Mouse (Mus musculus) lung, embryonic 16.5 days (tissue): Measurements from ENCODE around the gene Abtb2. TPM values are rescaled to one million over a fixed set of nuclear protein-coding genes. Genes with fewer than 3 reads are reported as not detected.

Experiments
- ATAC-seq: fragments of 200-750 bp; cut with Nextera tagmentation; 2 replicates; pipeline ENCODE4 v1.8.0; 2017; ENCODE audit warnings: low read depth, mild to moderate bottlenecking, moderate library complexity
- H3K27ac ChIP-seq: fragments of 300-500 bp; sonication (generic); 2 replicates; pipeline ENCODE4 v1.5.1; 2014; ENCODE audit warnings: mild to moderate bottlenecking, control low read depth, low read length
- H3K27me3 ChIP-seq: fragments of 300-500 bp; sonication (generic); 2 replicates; pipeline ENCODE4 v1.6.1; 2014; ENCODE audit warnings: low read depth, low read length, mixed read lengths; ENCODE audit not compliant: control insufficient read depth, insufficient read depth
- H3K36me3 ChIP-seq: fragments of 300-500 bp; sonication (generic); 2 replicates; pipeline ENCODE4 v1.6.1; 2014; ENCODE audit warnings: low read length; ENCODE audit not compliant: control insufficient read depth, insufficient read depth
- H3K4me1 ChIP-seq: fragments of 300-500 bp; sonication (generic); replicated peaks from 2 replicates; pipeline ENCODE4 v1.6.1; 2014; ENCODE audit warnings: low read length, mixed read lengths; ENCODE audit not compliant: control insufficient read depth, insufficient read depth
- H3K4me2 ChIP-seq: fragments of 300-500 bp; sonication (generic); 2 replicates; pipeline ENCODE4 v1.6.1; 2014; ENCODE audit warnings: low read depth, low read length, control low read depth
- H3K4me3 ChIP-seq: fragments of 300-500 bp; sonication (generic); 2 replicates; pipeline ENCODE4 v1.5.1; 2014; ENCODE audit warnings: mild to moderate bottlenecking, low read length, control low read depth
- H3K9ac ChIP-seq: fragments of 300-500 bp; sonication (generic); 2 replicates; pipeline ENCODE4 v1.6.1; 2014; ENCODE audit warnings: low read length, control low read depth
- H3K9me3 ChIP-seq: fragments of 300-500 bp; sonication (generic); 2 replicates; pipeline ENCODE4 v1.6.1; 2016; ENCODE audit warnings: low read length; ENCODE audit not compliant: control insufficient read depth
- WGBS: fragments of 180-500 bp; shearing (Covaris S2); extraction: QIAGEN DNeasy Blood & Tissue Kit; methylation state at CpG from one replicate; pipeline ENCODE4 v1.1.7; 2014; 5-methylcytosine and 5-hydroxymethylcytosine counted together
- polyA plus RNA-seq: library from polyadenylated mRNA; unstranded; fragments of >200 nt; fragmentation: Nextera tagmentation; extraction: Ambion mirVana; gene quantifications from 2 replicates; pipeline ENCODE4 v1.2.1, GENCODE M21; 2015

The Abtb2 gene
- polyA plus RNA-seq, 1 experiment from 2014 or later = 7.7 TPM

- no peaks in the 10 kb centered on the region for H3K9me3 ChIP-seq
- 35% methylated on average over 2 of the region's 2 CpGs for WGBS
- H3K4me1 ChIP-seq = peaks cover 5% of the 10 kb centered on the region
- no peak overlapping the region for H3K4me2 ChIP-seq
- no peaks in the 10 kb centered on the region for H3K27me3 ChIP-seq
- no peak for ATAC-seq
- H3K36me3 ChIP-seq = no peaks in the 10 kb centered on the region
- H3K4me3 ChIP-seq = no peak overlapping the region
- no peak overlapping the region for H3K9ac ChIP-seq
- no peak overlapping the region for H3K27ac ChIP-seq
Measured at GRCm38 (mm10) chr2:103639701-103640100, 73.6 kb downstream of the Abtb2 start.

DNA sequence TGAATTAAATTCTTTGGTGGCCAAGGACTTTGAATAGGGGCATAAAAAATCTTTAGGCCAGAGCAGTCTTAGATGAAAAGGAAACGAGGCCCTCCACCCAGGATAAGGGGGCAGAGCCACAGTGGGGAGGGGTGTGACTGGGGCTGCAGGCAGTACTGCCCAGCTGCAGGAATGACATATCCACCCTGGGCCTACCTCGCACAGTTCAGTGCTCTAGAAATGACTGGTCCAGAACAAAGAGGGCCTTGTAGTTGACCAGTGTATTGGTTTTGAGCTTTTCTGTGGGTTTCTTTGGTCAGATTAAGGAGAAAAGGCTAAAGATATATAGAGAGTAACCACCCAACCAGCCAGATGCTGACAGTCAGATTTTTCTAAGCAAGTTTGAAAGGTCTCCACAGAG is 74.8 kb downstream of the Abtb2 start:
- Histone ChIP-seq H3K36me3 (no peaks in the 10 kb centered on the region), H3K9ac (no peak overlapping the region), H3K4me3 (no peak overlapping the region), H3K4me2 (no peak overlapping the region), H3K27me3 (no peaks in the 10 kb centered on the region), H3K27ac (no peak overlapping the region), H3K9me3 (no peaks in the 10 kb centered on the region), H3K4me1 (peaks cover 5% of the 10 kb centered on the region)
- WGBS = 41% methylated on average over 2 of the region's 2 CpGs
- no peak for ATAC-seq

DNA sequence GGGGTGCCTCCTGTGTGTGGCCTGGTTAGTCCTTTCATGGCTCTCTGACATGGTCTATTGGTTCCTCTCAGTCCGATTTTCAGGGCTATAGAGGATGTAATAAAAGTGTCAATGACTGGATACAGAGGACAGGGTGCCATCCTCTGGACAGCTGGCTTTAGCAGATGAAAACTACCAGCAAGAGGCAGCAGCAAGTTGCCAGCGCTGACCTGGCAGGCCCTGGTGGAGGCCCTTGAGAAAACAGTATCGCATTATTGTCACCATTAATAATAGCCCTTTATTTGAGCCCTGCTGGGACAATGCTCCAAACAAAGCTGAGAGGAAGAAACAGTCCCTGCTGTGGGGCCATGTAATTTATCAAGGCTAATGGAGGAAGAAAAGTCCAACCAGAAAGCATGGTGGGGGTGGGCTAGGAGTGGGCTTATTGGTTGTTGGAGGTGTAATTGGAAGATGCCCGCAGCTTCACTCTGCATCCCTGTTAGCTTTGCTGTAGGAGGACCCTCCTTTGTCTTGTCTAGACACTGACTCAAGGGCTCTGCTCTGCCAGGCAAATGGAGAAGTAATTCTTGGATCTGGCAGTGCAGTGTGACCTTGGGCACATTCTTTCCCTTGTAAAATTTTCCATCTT is 77.6 kb downstream of the Abtb2 start:
- no peak overlapping the region for H3K4me3 ChIP-seq
- no peak overlapping the region for H3K27ac ChIP-seq
- 56% methylated on average over 4 of the region's 4 CpGs for WGBS
- no peaks in the 10 kb centered on the region for H3K9me3 ChIP-seq
- H3K36me3 ChIP-seq = no peaks in the 10 kb centered on the region
- H3K4me2 ChIP-seq = no peak overlapping the region
- peaks cover 5% of the 10 kb centered on the region for H3K4me1 ChIP-seq
- ATAC-seq = no peak
- H3K27me3 ChIP-seq = no peaks in the 10 kb centered on the region
- H3K9ac ChIP-seq = no peak overlapping the region

DNA sequence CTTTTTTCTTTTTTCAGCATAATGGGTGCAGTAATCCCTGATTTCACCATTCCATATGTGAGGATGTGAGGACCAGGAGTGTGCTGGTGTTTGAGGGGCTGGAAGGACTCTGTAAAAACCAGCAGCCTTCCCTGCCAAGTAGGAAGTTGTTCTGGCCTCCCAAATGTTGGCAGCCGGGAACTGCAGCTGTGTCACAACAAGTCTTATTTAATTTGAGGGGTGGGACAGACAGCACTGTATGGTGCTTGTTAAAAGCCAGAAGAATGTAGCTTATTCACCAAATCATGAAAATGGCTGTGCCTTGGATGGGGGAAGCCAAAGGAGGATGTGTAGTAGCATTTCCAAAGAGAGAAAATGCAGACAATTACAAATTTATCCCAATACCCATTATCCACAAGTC is 78.3 kb downstream of the Abtb2 start:
- no peak overlapping the region for H3K27ac ChIP-seq
- ATAC-seq = no peak
- no peak overlapping the region for H3K4me3 ChIP-seq
- H3K9me3 ChIP-seq = no peaks in the 10 kb centered on the region
- no peak overlapping the region for H3K9ac ChIP-seq
- H3K36me3 ChIP-seq = no peaks in the 10 kb centered on the region
- 23% methylated on average over 1 of the region's 1 CpGs for WGBS
- no peak overlapping the region for H3K4me2 ChIP-seq
- peaks cover 5% of the 10 kb centered on the region for H3K4me1 ChIP-seq
- H3K27me3 ChIP-seq = no peaks in the 10 kb centered on the region

DNA sequence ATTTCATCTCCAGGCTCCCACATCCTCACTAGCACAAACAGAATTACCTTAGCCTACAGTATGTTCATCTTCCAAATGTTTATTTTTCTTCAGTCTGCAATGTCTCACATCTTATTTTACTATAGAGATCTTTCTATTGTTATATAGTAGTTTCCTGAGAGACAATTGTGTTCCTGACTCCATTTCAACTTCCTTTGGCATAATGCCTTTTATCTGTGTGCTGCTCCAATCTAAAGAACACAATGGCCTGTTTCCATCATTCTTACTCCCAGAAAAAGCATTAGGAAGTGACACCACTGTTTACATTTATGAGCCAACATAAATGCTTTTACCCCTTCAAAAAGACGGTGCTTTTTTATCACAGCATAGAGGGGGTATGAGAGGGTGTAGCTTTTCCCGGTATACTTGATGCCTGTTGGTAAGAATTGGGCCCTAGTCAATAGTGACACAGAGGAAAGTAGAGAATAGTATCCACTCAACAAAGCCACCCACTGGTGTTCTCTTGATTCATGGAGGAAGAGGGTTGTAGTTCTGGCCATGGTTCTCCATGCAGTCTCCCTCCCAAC is 84.3 kb downstream of the Abtb2 start:
- 26% methylated on average over 2 of the region's 2 CpGs for WGBS
- ATAC-seq = peak; percentile 69
- Histone ChIP-seq H3K9ac (no peak overlapping the region), H3K27ac (peak overlapping the region; percentile 50), H3K4me1 (no peaks in the 10 kb centered on the region), H3K4me2 (no peak overlapping the region), H3K36me3 (no peaks in the 10 kb centered on the region), H3K9me3 (no peaks in the 10 kb centered on the region), H3K27me3 (no peaks in the 10 kb centered on the region), H3K4me3 (no peak overlapping the region)

DNA sequence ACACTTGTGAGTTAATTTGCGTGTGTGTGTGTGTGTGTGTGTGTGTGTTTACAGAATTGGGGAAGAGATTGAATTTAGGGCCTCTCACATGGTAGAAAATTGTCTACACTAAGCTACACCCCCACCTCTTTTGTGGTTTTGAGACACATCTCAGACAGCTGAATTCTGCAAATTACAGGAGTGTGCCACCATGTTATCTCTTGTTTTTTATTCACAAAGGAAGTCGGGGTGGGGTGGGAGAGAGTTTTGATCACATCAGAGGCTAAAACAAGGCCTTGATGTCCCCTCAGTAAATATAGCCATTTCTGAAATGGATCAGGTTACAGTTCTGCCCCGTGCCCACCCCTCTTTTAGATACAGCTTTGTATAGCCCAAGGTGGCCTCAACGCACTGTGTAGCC is 86.0 kb downstream of the Abtb2 start:
- no peaks in the 10 kb centered on the region for H3K27me3 ChIP-seq
- H3K9ac ChIP-seq = no peak overlapping the region
- H3K9me3 ChIP-seq = no peaks in the 10 kb centered on the region
- no peaks in the 10 kb centered on the region for H3K36me3 ChIP-seq
- no peak overlapping the region for H3K4me2 ChIP-seq
- no peaks in the 10 kb centered on the region; the same call in 1 of the 2 replicates for H3K4me1 ChIP-seq
- no peak overlapping the region for H3K27ac ChIP-seq
- no peak for ATAC-seq
- WGBS = 47% methylated on average over 4 of the region's 4 CpGs
- no peak overlapping the region for H3K4me3 ChIP-seq

GRCm38 (mm10) chr2:103655037-103655436 is 88.9 kb downstream of the Abtb2 start:
- no peak for ATAC-seq
- 77% methylated on average over 1 of the region's 1 CpGs for WGBS
- no peak overlapping the region for H3K4me2 ChIP-seq
- peaks cover 2% of the 10 kb centered on the region for H3K4me1 ChIP-seq
- H3K27me3 ChIP-seq = no peaks in the 10 kb centered on the region
- H3K9me3 ChIP-seq = no peaks in the 10 kb centered on the region
- H3K27ac ChIP-seq = no peak overlapping the region
- no peak overlapping the region for H3K9ac ChIP-seq
- H3K4me3 ChIP-seq = no peak overlapping the region
- no peaks in the 10 kb centered on the region for H3K36me3 ChIP-seq

DNA sequence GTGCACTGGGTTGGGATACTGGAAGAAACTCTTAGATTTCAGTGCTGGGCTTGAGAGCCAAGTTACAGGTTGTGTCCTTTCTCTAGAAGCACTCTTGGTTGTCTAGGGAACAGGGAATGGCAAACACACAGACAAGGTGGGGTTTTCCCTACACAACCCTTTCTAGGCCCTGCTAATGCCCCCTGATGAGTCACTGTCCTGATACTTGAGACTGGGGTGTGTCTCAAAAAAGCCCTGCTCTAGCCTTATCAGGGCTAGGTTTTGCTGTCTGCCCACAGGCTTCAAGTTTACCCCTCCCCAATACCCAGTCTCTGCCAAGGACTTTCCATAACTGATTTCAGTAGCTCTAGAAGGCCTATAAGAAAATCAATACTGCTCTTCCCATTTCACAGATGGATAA is 89.9 kb downstream of the Abtb2 start:
- Histone ChIP-seq H3K9me3 (no peaks in the 10 kb centered on the region), H3K9ac (no peak overlapping the region), H3K4me1 (peaks cover 2% of the 10 kb centered on the region), H3K27me3 (no peaks in the 10 kb centered on the region), H3K4me3 (no peak overlapping the region), H3K4me2 (no peak overlapping the region), H3K27ac (no peak overlapping the region), H3K36me3 (no peaks in the 10 kb centered on the region)
- ATAC-seq = peak; percentile 34; the same call in 1 of the 2 replicates

DNA sequence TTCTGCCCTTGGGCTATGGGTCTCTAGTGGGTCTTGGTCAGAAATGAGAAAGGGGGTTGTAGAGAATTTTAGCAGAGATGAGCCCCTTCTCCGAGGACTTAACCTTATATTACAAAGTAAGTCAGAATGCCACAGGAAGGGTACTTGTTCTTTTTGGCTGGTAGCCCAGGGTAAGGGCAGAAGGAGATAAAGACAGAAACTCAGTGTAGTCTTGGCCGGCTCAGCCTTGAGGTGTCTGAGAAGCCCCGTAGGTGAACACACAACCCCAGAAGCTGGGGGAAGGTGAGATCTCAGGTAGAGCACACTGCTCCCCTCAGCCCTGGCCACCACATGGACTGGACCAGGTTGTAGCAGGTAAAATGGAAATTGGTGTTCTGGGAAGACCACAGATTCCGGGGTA is 93.1 kb downstream of the Abtb2 start:
- ATAC-seq = no peak
- no peak overlapping the region for H3K4me2 ChIP-seq
- peaks cover 2% of the 10 kb centered on the region for H3K4me1 ChIP-seq
- no peaks in the 10 kb centered on the region for H3K36me3 ChIP-seq
- H3K27ac ChIP-seq = no peak overlapping the region
- H3K9ac ChIP-seq = no peak overlapping the region
- 52% methylated on average over 4 of the region's 4 CpGs for WGBS
- no peaks in the 10 kb centered on the region for H3K27me3 ChIP-seq
- no peak overlapping the region for H3K4me3 ChIP-seq
- H3K9me3 ChIP-seq = no peaks in the 10 kb centered on the region
